Mouse (Mus musculus): ENCODE data around the gene Spata1. TPM values are rescaled to one million over a fixed set of nuclear protein-coding genes. Genes with fewer than 3 reads are reported as not detected.

The Spata1 gene
- total and polyA plus RNA-seq, 2 experiments from 2014 or later, result 6.5 to 13.5 TPM

DNA sequence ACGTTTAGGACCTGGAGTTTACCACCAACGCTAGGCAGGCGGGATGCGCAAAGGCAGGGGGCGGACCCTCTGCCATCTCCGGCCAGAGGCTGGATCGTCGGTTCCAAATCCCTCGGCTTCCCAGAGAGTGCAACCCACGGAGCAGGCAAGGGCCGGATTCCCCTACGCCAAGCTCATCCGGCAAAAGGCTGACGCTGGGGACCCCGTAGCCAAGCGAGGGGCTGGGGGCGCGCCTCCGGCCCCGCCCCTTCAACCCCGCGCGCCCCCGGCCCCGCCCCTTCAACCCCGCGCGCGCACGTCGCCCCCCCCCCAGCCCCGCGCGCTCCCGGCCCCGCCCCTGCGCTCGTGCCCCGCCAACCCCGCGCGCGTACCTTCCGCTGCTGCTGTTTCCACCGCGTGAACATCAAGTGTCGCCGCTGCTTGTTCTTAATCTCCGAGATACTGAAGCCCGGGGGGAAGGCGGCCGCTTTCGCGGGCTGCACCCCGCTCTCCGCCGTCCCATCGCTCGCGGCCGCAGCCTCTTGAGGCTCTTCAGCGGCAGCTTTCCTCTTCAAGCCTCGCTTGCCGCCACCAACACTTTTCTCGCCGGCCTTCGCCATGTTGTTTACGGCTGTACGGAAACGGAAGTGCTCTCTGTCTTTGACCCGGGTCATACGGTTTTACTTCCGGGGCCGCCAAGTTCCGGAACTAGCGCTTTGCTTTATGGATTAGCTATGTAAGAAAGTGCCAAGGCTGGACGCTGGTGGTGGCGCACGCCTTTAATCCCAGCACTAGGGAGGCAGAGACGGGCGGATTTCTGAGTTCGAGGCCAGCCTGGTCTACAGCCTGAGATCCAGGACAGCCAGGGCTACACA lies 21.5 kb upstream of the Spata1 start, which contains the start of gene Rpf1:
Rpf1 (minus strand) TSS at position 632 of the 854 bp plus-strand sequence.
- ATAC-seq, result peak; percentile 96
- H3K36me3 ChIP-seq (ENCODE audit: insufficient read depth), result peaks cover 17% of the 10 kb centered on the region
- under 1% methylated on average over 66 of the region's 82 CpGs for WGBS

DNA sequence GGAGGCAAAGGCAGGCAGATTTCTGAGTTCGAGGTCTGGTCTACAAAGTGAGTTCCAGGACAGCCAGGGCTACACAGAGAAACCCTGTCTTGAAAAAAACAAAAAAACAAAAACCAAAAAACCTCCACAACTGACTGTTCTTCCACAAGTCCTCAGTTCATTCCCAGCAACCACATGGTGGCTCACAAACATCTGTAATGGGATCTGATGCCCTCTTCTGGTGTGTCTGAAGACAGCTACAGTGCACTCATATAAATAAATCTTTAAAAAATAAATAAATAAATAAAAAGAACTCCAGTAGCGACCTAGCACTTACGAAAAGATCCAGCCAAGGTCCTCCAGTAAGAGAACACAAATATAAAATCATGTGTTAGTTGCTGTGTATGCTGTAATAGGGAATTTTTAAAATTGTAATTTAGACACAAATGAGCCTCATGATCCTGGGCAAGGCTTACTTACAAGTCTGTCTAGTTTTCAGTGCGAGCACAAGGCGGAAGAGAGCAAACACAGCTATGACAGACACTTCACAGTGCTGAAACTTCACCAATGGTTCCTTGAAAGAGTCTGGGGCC lies 20.8 kb upstream of the Spata1 start:
- peak; percentile 39 for TF ChIP-seq CTCF (IDR thresholded peaks at IDR 0.05; ENCODE audit: low read depth)
- Histone ChIP-seq H3K27me3 (ENCODE audit: insufficient read depth, low read length) (no peaks in the 10 kb centered on the region), H3K9ac (peak overlapping the region; percentile 88), H3K9me3 (ENCODE audit: low read length) (no peaks in the 10 kb centered on the region), H3K27ac (ENCODE audit: low read depth, low read length) (peak overlapping the region; percentile 98), H3K36me3 (ENCODE audit: insufficient read depth) (peaks cover 17% of the 10 kb centered on the region), H3K4me1 (ENCODE audit: insufficient read depth) (no peaks in the 10 kb centered on the region), H3K4me3 (ENCODE audit: low read depth, low read length) (peak overlapping the region; percentile 85), H3K4me2 (ENCODE audit: low read depth) (peak overlapping the region; percentile 76)
- 31% methylated on average over 5 of the region's 5 CpGs for WGBS
- no peak; the same call in 1 of the 2 replicates for ATAC-seq
- no peak for DNase-seq

More for the DNA sequence above, 21.5 kb upstream of the Spata1 start, which contains the start of gene Rpf1:
- Histone ChIP-seq H3K27me3 (ENCODE audit: insufficient read depth, low read length) (no peaks in the 10 kb centered on the region), H3K9ac (peak within 1 kb of the TSS; percentile 88), H3K4me3 (ENCODE audit: low read depth, low read length) (peak within 1 kb of the TSS; percentile 85), H3K4me1 (ENCODE audit: insufficient read depth) (no peaks in the 10 kb centered on the region), H3K4me2 (ENCODE audit: low read depth) (peak within 1 kb of the TSS; percentile 76), H3K27ac (ENCODE audit: low read depth, low read length) (peak within 1 kb of the TSS; percentile 98), H3K9me3 (ENCODE audit: low read length) (no peaks in the 10 kb centered on the region)
- DNase-seq, result peak; percentile 95
- TF ChIP-seq CTCF (IDR thresholded peaks at IDR 0.05; ENCODE audit: low read depth), result peak; percentile 16; the same call in 1 of the 2 replicates

DNA sequence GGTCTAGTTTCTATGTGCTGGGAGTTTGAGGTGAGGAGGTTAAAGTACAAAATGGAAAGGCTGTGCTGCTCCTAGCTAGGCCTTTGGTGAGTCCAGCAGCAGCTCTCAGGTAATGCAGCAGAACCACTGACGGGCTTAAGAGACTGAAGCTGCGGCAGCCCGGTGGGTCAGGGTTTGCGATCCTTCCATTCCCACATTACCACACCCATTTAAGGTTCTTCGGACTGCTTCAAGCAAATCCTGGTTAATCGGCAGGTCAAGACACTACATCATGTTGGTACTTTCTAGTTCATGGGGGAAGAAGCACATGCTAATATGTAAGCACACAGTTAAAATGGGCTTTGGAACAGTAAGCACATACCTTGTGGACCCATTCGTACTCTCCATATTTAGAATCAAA lies 7.2 kb upstream of the Spata1 start:
- H3K27ac ChIP-seq (ENCODE audit: low read depth, low read length), result no peak overlapping the region
- no peak overlapping the region for H3K4me2 ChIP-seq (ENCODE audit: low read depth)
- no peak for ATAC-seq
- no peak for TF ChIP-seq CTCF (IDR thresholded peaks at IDR 0.05; ENCODE audit: low read depth)
- 93% methylated on average over 7 of the region's 7 CpGs for WGBS
- H3K9me3 ChIP-seq (ENCODE audit: low read length), result no peaks in the 10 kb centered on the region
- no peak overlapping the region for H3K4me3 ChIP-seq (ENCODE audit: low read depth, low read length)
- no peak overlapping the region for H3K9ac ChIP-seq
- H3K36me3 ChIP-seq (ENCODE audit: insufficient read depth), result peaks cover 61% of the 10 kb centered on the region
- no peaks in the 10 kb centered on the region for H3K27me3 ChIP-seq (ENCODE audit: insufficient read depth, low read length)
- H3K4me1 ChIP-seq (ENCODE audit: insufficient read depth), result no peaks in the 10 kb centered on the region
- DNase-seq, result no peak

DNA sequence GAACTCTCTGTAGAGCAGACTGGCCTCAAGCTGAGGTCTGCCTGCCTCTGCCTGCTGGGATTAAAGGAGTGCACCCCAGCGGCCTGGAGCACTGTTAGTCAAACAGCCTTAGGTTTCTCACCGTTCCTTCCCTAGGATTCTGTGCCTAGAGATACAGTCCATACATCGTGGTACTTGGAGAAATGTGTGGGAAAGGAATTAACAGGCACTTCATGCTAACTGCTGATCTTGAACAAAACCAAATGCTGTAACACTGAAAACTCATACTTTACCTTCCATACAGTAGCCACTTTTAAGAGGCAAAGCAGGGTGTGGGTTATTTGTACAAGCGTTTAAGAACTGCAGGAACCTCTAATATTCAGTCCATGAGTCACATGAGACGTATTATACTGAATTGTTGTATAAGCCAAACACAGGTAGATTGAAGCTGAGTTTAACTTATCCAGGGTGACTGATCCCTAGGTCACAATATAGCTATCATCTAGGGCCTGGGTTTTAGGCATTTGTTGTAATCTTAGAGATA lies 2.1 kb upstream of the Spata1 start:
- ATAC-seq (no peak), DNase-seq (no peak)
- WGBS, result 57% methylated on average over 5 of the region's 5 CpGs
- H3K9ac ChIP-seq, result no peak overlapping the region
- H3K4me2 ChIP-seq (ENCODE audit: low read depth), result peak overlapping the region; percentile 69; the same call in 1 of the 2 replicates
- no peak for TF ChIP-seq CTCF (IDR thresholded peaks at IDR 0.05; ENCODE audit: low read depth)
- H3K4me1 ChIP-seq (ENCODE audit: insufficient read depth), result peaks cover 5% of the 10 kb centered on the region; the same call in 1 of the 2 replicates
- peaks cover 22% of the 10 kb centered on the region for H3K36me3 ChIP-seq (ENCODE audit: insufficient read depth)
- H3K9me3 ChIP-seq (ENCODE audit: low read length), result no peaks in the 10 kb centered on the region
- no peaks in the 10 kb centered on the region for H3K27me3 ChIP-seq (ENCODE audit: insufficient read depth, low read length)
- no peak overlapping the region for H3K4me3 ChIP-seq (ENCODE audit: low read depth, low read length)
- no peak overlapping the region for H3K27ac ChIP-seq (ENCODE audit: low read depth, low read length)

DNA sequence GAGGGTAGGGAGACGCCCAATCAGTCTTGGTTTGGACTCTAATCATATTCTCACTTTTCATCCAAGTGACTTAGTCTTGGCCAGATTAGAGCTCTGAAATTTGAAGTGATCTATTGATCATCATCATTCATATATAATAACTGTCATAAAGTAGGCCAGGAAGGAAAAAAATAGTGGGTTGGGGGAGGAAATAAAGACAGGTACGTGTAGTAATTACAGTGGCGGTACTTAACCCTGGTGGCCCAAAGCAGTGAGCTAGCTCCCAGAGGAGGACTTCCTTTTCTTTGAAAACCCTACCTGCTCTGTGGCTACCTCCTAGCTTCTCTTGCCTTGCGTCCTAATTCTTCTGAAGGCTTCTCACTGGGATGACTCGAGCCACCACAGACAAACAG lies 1.3 kb upstream of the Spata1 start:
- Histone ChIP-seq H3K4me1 (ENCODE audit: insufficient read depth) (peaks cover 5% of the 10 kb centered on the region; the same call in 1 of the 2 replicates), H3K36me3 (ENCODE audit: insufficient read depth) (peaks cover 16% of the 10 kb centered on the region), H3K27me3 (ENCODE audit: insufficient read depth, low read length) (no peaks in the 10 kb centered on the region), H3K9me3 (ENCODE audit: low read length) (no peaks in the 10 kb centered on the region), H3K4me2 (ENCODE audit: low read depth) (peak overlapping the region; percentile 69), H3K27ac (ENCODE audit: low read depth, low read length) (no peak overlapping the region), H3K9ac (peak overlapping the region; percentile 64; the same call in 1 of the 2 replicates), H3K4me3 (ENCODE audit: low read depth, low read length) (peak overlapping the region; percentile 75)
- ATAC-seq (no peak), DNase-seq (no peak)
- TF ChIP-seq CTCF (IDR thresholded peaks at IDR 0.05; ENCODE audit: low read depth), result no peak
- 8% methylated on average over 5 of the region's 5 CpGs for WGBS

DNA sequence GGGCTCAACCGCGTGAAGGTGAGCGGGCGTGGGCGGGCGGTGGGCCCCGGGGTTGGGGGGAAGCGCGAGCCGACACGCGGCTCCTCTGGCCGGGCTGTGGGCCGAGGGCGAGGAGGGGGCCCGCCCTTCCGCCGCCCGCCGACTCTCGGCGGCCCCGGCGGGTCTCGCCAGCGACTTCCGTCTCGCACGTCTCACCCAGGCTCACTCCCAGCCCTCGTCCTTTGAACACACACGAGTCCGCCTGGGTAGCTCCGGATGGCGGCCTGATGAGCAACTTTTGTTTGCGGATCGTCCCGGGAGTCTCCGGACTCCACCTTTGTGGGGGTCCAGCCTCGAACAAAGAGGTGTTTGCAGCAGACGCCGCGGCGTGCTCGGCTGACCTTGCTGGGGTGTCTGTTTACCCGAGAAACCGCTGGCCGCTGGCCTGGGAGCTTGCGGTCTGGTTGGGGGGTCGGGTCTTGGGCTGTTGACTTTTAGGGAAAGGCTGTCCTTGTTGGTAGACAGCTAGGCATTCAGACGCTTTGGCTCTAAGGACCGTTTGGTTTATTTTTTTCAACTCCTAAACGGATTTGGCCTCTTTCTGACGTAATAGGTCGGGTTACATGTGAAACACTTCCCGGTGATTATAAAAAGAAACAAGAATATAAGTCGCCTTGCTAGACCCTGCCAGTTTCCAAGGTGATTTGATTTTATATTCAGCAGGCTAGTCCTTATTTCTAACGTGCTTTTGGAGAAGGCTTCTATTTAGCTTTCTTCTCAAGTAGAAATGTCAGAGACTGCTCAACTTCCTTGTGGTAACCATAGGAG lies 653 bp upstream of the Spata1 start:
- Histone ChIP-seq H3K9me3 (ENCODE audit: low read length) (no peaks in the 10 kb centered on the region), H3K4me3 (ENCODE audit: low read depth, low read length) (peak overlapping the region; percentile 75), H3K27me3 (ENCODE audit: insufficient read depth, low read length) (no peaks in the 10 kb centered on the region), H3K4me2 (ENCODE audit: low read depth) (peak overlapping the region; percentile 69), H3K4me1 (ENCODE audit: insufficient read depth) (peaks cover 5% of the 10 kb centered on the region; the same call in 1 of the 2 replicates), H3K36me3 (ENCODE audit: insufficient read depth) (peaks cover 11% of the 10 kb centered on the region; the same call in 1 of the 2 replicates), H3K27ac (ENCODE audit: low read depth, low read length) (peak overlapping the region; percentile 75), H3K9ac (peak overlapping the region; percentile 64)
- DNase-seq, result peak; percentile 47
- TF ChIP-seq CTCF (IDR thresholded peaks at IDR 0.05; ENCODE audit: low read depth), result no peak
- peak; percentile 77 for ATAC-seq
- 2% methylated on average over 57 of the region's 57 CpGs for WGBS
